Mouse (Mus musculus) cerebellum, adult 8-10 months (tissue): ENCODE measurements around the gene Cacna1e.

Source experiments
- DNase-seq: peaks from one replicate; pipeline ENCODE4 v3.0.0; 2022

The Cacna1e gene

DNA sequence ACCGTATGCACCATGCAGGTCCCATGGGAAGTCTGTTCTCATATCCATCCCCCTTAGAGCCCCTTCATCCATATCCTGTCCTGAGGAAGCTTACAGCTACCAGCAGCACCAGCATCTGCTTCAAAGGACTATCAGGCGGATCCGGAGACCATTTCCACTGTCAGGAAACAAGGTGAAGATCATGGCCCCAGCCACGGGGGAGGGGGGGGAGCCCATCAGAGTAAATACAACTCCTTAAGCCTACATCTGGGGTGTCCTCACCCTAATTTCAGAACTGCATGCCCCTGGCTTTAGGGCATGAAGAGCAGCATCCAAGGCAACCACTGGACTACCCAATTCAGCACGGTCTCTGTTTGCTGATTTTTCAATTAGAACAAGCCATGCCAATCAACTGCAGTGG, 47.8 kb downstream of the Cacna1e start:
- DNase-seq: no peak

DNA sequence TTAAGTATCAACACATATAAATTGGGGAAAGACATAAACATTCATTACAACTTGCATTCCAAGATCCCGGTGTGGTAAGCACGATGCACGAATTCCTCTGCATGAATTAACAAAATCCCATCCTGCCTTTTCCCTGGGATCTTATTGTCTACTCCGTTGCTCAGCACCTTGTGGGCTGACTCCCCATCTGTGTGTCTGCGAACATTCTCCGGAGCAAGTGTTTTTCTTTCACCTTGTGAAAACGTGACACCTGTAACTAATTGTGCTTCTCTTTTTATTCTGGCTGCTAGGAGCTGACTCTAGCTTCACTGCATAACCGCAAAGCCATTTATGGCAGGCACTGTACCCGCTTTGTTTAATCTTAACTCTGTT, 52.1 kb downstream of the Cacna1e start:
- DNase-seq: no peak

DNA sequence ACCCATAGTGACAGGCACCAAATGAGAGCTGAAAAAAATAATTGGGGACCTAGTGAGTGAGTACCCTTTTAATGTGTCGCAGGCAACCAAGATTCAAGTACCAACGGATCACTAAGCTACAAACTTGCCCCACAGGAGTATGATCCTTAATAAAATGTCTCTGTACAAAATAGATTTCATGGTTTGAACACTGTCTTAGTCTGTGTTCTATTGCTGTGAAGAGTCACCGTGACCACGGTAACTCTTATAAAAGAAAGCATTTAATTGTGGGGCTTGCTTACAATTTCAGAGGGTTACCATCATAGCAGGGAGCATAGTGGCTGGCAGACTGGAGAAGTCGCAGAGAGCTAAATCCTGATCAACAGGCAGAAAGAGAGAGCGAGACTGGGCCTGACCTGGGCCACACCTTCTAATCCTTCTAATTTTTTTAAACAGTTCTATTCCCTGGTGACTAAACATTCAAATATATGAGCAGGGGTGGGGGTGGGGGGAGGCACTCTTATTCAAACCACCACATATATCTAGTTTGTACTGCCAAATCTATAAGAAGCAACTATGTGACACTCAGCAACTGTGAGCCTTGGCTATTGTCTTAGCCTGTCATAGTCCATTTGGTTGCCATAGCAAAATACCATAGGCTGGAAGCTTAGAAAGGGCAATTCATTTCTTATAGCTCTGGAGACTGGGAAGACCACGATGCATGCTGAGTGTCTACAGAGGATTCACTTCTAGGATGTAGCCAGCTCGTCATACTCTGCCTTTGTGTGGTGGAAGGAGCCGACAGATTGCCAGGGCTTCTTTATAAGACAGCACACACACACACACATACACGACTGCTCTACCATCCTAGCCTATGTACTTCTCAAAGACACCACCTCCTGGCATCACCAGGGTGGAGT, 52.8 kb downstream of the Cacna1e start:
- DNase-seq: no peak

DNA sequence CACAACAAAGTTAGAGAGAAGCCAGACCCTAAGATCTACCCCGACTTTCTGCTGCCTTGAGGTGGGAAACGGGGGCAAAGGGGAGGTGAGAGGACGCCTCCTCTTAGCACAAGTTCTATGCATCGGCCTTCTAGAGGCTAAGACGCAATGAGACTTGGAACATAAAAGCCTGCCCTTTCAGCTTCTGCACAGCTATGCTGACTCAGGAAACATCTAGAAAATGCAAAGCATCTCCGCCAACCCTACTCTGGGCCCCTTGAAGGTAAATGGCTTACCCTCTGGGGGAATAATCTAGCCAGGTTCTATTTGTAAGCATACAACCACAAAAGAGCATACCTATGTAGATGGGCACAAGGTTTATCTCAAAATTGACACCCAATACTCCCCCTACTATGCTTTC, 54.2 kb downstream of the Cacna1e start:
- DNase-seq: no peak

DNA sequence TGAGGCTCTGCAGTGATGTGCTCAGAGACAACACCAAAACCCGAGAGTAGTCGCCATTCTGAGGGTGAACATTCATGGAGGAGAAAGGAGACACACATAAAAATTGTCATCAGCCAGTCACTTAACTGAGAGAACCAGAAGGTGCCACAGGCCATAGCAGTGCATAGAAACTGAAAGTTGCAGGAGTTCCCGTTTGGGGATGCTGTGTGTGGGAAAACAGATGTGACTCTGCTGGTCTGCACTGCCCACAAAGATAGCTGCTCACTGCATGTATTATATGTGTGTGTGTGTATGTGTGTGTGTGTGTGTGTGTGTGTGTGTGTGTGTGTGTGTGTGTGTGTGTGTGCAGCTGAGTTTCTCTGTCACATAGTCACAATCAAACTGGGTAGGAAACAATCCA, 61.2 kb downstream of the Cacna1e start:
- no peak for DNase-seq

DNA sequence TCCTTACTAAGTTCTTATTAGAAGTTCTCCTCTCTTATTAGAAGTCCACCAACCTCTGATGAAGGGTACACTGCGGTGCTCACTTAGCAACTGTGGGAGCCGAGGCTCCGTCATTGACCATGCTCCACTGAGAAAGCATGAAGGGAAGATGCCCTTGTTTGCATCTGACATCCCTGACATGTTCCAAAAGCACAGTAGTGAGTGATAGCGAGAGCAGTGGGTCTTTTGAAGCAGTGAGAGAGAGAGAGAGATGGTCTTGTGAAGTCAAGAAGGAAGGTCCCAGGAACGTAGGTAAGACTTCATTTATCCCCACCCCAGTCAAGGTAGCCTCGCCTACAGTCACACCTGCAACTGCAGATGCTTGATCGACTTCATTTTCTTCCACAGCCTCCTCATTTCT, 63.9 kb downstream of the Cacna1e start:
- no peak for DNase-seq

DNA sequence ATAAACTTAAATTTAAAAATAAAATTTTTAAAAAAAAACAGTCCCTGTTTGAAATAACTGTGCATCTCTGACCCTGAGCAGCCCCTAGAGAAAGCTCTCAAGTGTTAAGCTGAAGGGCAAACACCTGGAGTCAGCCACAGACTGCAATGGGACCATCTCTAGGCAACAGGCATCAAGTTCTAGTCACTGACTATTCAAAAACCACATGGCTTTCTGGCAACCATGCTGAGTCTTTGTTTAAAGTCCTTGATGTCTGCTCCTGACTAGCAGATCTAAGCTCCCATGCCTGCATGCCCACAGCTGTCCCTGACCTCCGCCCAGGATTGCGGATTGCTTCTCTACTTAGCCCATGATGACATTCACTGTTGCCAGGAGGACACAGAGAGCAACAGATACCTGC, 64.3 kb downstream of the Cacna1e start:
- DNase-seq: no peak

DNA sequence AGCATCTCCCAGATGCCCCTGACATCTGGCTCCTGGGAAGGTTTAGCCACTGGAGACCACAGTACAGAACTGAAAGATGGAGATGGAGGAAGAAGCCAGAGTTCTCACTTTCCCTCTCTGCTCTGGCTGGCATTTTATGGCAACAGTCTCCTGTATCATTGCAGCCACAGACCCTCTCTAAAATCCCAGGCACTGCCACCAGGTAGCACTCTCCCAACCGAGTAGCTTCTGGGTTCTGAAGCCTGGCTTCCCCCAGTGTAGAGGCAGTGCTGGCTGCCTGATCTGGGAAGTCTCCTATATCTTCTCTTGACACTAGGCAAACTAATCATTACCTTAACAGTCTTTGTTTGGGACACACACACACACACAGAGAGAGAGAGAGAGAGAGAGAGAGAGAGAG, 65.6 kb downstream of the Cacna1e start:
- DNase-seq: no peak

DNA sequence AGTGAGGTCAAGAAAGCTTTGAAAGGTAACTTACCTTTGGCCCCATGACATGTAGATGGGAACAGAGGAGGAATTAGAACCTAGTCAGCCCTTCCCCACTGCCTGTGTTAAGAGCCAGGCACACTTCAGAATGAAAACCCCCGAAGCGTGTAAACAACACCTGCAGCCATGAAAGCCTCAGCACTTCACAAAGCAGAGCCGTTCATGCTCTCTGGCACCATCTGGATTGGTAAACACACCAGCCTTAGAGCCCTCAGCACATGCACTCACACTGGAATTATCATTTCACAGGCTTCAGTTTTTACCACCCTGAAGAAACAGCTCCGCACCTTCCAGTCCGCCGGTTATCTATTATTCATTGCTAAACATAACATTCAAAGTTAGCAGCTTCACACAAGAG, 67.5 kb downstream of the Cacna1e start:
- no peak for DNase-seq

DNA sequence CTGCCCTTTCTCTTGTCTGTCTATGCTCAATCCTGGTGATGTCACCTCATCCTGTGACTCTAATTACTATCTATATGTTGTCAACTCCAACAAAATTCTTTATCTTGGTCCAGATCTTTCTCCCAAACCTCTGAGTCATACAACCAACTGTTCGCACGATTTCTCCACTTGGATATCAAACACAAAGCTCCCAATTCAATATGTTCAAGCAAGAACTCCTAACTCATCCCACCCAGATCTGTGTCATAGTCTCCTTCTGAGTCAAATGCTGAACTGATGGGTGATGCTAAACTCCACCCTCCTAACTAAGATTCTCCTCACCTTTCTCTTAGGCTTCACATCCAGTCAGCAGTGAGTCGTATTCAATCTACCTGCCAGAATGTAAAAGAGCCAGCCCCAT, 68.0 kb downstream of the Cacna1e start:
- DNase-seq: no peak

DNA sequence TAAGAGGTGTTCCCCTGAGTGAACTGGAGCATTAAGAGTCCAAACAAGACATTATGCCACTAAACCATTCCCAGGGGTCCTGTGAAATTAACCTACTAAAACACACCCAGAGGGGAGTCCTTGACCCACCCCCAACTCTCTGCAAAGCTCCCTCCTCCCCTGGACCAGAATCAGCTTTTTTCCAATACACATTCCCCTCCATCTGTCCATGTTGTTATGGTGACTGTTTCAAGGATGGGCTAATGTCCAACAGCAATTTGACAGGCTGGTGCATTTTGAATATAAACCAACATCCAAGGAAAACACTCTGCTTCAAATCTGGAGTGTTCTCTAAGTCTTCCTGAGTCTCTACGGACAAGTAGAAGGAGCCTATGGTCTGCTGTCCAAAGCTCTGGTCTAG, 78.6 kb downstream of the Cacna1e start:
- DNase-seq: no peak

DNA sequence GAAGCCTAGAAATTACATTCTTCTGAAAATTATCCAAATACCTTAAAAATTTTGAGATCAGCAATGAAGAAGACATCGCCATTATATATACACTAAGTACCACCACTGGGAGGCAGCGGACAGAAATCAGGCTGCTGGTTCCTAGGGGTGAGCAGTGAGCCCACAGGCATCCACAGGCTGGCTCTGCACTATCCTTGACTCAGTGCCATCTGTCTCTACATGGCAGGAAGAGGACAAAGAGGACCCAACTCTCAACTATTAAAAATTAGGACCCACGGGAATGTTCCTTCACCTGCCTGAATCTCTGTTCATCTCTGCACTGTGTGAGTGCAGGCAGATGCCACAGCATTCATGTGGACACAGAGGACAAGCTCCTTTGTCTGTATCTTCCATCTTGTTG, 79.3 kb downstream of the Cacna1e start:
- no peak for DNase-seq

DNA sequence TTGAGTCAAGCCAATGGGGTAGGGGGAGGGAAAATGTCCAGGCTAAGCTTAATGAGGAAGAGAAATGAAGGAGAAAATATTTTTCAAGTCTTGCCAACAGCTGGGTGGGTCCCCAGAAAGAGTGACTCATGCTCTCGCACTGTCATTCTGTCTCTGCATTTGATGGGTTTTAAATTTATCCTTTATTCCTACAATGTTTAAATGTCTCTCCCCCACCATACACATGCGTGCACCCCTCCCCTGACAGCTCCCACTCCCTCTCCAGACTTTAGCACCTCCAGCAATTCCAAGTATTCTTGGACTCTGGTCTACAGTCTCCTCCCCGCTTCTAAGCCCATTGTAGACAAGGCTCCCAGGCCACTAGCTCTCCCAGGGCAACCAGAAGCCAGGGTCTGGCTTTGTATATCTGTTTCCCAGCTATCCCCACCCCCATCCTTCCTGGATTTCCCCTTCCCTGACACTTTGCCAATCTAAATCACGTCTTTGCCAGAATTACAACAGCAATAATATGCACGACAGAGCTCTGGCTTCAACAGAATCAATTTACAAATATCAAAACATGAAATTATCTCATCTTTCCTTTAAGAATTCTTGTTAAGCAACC, 81.9 kb downstream of the Cacna1e start:
- DNase-seq: no peak

DNA sequence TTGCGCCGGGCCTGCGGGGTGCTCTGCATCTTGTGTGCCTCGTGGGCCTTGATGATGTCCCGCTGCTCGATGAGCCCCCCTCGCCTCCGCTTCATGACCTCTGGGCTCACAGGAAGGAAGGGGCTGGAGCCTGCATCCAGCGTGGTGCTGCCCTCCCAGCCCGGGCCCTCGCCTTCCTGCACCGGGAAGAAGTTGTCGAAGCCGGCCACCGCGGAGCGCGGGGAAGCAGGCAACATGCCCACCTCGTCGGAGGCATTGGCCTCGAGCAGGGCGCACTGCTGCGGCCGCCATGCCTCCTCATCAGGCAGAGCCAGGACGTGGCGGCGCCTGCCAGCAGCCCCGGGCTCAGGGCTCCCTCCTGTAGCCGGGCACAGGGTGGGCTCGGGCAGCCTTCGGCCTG, 85.0 kb downstream of the Cacna1e start:
- no peak for DNase-seq

DNA sequence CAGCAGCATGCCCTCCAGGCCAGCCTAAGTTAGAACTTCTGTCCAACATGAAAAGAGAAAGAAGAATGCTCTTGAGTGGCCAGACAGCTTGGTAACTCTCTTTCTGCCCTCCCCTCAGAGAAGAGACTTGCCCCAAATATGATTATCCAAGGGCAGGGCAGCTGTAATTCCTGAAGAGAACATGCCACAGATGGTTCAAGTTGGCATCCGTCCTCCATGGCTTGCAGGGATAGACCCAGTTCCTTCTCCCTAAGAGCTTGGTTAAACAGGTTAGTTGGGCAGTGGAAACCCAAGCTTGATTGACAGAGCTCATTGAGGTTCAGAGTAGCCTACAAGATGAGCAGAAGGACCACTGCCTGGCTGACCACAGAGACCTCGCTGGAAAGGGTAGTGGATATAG, 85.5 kb downstream of the Cacna1e start:
- DNase-seq: peak; percentile 70

DNA sequence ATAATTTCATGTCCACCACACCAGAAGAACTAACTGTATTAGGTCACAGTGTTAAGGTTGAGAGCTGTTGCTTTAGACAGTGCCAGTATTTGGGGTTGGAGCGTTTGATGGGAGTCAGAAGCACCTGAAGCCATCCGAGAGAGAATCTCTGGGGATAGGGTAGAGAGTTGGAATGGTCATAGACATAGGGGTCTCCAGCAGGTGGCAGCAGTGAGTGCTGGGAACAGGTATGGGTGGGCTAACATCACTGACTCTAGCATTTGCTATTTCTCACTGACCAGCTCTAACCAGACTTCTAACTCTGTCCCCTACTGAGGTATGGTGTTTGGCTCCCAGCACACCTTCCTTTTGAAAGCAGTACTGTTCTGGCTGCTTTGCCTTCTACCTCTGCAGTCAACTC, 87.6 kb downstream of the Cacna1e start:
- DNase-seq: no peak

DNA sequence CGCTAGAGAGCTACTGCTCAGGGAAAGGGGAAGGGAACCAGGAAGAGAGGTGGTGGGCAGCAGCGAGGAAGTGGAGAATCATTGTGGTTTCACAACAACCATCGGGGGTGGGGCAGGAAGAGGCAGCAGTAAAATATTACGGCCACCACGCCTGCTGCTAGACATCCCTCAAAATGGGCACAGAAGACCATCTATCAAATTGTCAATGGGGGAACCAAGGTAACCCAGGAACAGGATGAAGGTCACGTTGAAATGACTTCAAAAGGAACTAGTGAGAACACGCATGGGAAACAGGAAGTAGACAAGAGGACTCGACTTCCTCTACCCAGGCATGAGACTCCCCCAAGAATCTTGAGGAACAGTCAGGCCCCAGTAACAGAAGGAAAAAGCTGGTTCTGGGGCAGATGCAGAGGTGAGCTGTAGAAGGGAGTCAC, 89.8 kb downstream of the Cacna1e start:
- no peak for DNase-seq

DNA sequence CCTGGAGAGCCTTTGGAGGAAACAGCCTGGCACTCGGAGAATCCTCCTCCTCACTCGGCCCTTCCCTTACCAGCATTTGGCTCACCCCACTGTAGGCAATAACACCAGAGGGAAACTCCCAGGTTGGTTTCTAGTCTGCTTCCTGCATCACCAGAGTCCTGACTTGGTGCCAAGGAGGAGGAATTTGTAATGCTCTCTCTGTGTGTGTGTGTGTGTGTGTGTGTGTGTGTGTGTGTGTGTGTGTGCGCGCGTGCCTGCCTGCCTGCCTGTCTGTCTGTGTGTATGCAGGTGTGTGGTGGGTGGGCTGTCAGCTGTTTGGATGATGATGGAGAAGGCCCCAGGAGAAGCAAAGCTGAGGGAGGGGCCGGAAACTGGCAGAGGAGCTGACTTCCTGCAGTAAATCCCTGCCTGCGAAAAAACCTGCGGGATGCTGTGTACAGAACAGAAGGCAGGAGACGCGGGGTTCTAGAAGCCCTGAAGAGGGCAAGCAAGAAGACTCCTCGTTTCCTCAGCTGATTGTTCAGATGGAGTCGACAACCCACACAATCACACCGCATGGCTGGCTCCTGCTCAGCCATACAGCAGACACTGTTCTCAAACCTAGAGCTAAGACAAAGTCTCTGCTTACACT, 92.6 kb downstream of the Cacna1e start:
- DNase-seq: peak; percentile 67

DNA sequence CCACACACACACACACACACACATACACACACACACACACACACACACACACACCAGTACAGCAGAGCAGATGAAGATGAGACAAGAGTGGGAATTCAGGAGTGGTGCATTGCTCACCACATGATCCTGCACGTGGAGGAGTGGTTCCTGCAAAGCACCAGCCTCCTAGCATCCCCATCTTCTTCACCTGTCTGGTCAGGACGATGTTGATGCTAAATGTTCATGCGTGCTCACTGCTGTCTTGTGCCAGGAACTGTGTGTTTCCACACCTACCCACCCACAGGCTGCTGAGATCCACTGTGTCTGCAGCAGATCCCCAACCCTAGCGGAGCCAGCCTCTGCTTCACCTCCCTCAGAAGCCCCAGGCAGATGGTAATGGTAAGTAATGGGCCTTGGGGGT, 95.8 kb downstream of the Cacna1e start:
- DNase-seq: no peak

DNA sequence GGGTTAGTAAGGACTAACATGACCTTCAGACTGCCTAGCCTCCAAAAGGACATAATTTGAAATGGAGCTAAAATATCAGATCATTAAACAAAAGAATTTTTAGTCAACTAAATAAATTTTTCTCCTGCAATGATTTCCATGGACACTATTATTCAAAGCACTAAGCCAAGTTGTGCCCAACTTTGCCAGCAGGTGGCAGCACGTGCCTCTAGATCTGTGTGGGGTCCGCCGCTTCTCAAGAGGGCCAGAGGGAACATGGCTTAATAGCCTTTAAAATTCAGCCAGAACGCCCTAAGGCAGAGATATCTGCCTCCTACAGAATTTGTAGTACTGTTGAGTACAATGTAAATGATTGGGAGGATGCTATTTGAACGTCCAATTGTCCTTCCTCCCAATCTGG, 96.2 kb downstream of the Cacna1e start:
- peak; percentile 83 for DNase-seq

DNA sequence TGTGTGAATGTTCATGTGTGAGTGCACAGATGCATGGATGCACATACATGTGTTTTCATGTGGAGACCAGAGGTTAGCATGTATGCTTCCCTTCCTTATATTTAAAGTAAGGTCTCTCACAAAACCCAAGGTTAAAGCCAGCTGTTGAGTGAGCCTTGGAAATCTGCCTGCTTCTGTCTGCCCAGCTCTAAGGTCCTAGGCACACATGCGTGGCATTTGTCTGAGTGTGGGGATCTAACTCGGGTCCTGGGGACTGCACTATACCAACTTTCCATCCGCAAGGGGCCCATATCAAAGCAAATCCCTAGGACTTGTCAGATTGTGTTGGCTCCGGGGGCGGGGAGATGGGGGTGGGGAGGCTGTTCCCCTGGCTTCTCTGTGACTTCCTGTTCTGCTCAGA, 96.9 kb downstream of the Cacna1e start:
- DNase-seq: no peak

DNA sequence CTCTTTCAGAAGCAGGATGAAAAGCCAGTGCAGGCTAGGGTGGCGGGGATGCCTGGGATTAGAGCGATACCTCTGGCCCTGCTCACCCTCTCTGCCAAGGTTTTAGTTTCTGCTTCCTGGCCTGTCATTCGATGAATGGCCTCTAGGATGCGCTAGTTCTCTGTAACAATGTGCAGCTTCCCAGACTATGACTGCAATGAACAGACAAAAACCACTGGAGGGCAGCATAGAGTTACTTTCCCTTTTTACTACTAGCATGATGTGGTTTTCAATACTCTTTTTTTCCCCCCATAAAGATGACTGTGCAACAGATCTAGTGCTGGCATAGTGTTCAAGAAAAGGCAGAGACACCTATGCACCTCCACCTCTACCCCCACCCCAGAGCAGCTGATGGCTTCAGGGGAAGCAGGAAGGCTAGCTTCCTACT, 98.0 kb downstream of the Cacna1e start:
- DNase-seq: peak; percentile 84

DNA sequence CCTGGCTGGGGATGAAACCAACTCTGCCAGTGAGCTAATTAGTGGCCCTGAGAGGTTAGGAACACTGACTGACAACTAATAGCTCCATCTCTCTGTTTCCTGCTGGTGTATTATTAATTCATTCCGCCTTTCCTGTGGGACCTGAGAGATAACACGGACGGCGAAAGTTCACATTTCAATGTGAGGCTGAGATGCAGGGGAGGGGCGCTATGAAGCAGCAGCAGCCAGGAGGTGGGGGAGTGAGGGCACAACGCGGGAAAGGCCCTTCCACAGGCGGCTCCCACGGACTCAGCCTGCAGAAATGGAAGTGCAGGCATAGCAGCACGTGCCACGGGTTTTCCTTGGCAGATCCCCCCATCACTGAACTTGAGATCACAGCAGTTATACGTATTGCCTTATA, 99.4 kb downstream of the Cacna1e start:
- DNase-seq: no peak

DNA sequence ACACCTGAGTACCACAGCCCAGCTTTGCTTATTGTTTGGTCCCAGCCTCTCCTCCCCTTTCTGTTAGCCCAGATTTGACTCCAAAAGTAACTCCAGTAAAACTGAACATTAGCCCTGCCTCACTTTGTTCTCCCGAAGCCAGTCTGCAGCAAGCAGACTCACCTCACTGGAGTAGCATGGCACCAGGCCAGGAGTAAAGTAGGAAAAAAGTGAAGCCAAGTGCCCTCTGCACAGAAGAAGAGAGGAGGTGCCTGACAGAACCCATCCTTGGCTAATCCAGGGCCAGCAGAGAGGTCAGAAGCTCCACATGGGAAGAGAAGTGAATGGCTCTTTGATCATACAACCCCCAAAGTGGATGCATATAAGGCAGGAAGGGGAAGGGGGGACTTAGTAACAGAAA, 100.8 kb downstream of the Cacna1e start:
- DNase-seq: no peak
